Mouse (Mus musculus) intestine, postnatal 0 days (tissue): ENCODE results near the gene Olfr140. TPM values are rescaled to one million over a fixed set of nuclear protein-coding genes. Genes with fewer than 3 reads are reported as not detected.

Experiments
- ATAC-seq: fragments of 200-750 bp; cut with Nextera tagmentation; 2 replicates; pipeline ENCODE4 v1.8.0; 2017; ENCODE audit warnings: mild to moderate bottlenecking, moderate TSS enrichment, moderate library complexity
- H3K27ac ChIP-seq: fragments of 300-500 bp; sonication (generic); 2 replicates; pipeline ENCODE4 v1.5.1; 2014; ENCODE audit warnings: mild to moderate bottlenecking, low read depth, low read length, moderate library complexity
- H3K27me3 ChIP-seq: fragments of 300-500 bp; sonication (generic); replicated peaks from 2 replicates; pipeline ENCODE4 v1.6.1; 2014; ENCODE audit warnings: low read length, mixed read lengths; ENCODE audit not compliant: control insufficient read depth, insufficient read depth
- H3K36me3 ChIP-seq: fragments of 300-500 bp; sonication (generic); 2 replicates; pipeline ENCODE4 v1.6.1; 2014; ENCODE audit warnings: mild to moderate bottlenecking, moderate library complexity; ENCODE audit not compliant: control insufficient read depth, insufficient read depth
- H3K4me1 ChIP-seq: fragments of 300-500 bp; sonication (generic); replicated peaks from 2 replicates; pipeline ENCODE4 v1.6.1; 2014; ENCODE audit warnings: antibody characterized with exemption, low read length, mixed read lengths; ENCODE audit not compliant: control insufficient read depth, insufficient read depth
- H3K4me2 ChIP-seq: fragments of 300-500 bp; sonication (generic); replicated peaks from 2 replicates; pipeline ENCODE4 v1.6.1; 2014; ENCODE audit warnings: low read depth, mild to moderate bottlenecking, moderate library complexity
- H3K4me3 ChIP-seq: fragments of 300-500 bp; sonication (generic); 2 replicates; pipeline ENCODE4 v1.5.1; 2014; ENCODE audit warnings: low read depth, low read length
- H3K9ac ChIP-seq: fragments of 300-500 bp; sonication (generic); 2 replicates; pipeline ENCODE4 v1.6.1; 2014; ENCODE audit warnings: mild to moderate bottlenecking, low read depth, low read length
- H3K9me3 ChIP-seq: fragments of 300-500 bp; sonication (generic); 2 replicates; pipeline ENCODE4 v1.6.1; 2016; ENCODE audit warnings: mixed run types; ENCODE audit not compliant: control insufficient read depth
- CTCF ChIP-seq: sonication (generic); IDR thresholded peaks from 2 replicates; pipeline ENCODE4 v1.5.1; 2016; ENCODE audit warnings: low read depth, mild to moderate bottlenecking, control low read depth, antibody characterized with exemption, moderate library complexity
- WGBS: fragments of 180-500 bp; shearing (Covaris S2); extraction: QIAGEN DNeasy Blood & Tissue Kit; methylation state at CpG from one replicate; pipeline ENCODE4 v1.1.7; 2014; 5-methylcytosine and 5-hydroxymethylcytosine counted together
- polyA plus RNA-seq: library from polyadenylated mRNA; unstranded; fragments of >200 nt; fragmentation: Nextera tagmentation; extraction: Ambion mirVana; gene quantifications from 2 replicates; pipeline ENCODE4 v1.2.1, GENCODE M21; 2015

Gene Olfr140
- polyA plus RNA-seq = not detected in 2 replicates

DNA sequence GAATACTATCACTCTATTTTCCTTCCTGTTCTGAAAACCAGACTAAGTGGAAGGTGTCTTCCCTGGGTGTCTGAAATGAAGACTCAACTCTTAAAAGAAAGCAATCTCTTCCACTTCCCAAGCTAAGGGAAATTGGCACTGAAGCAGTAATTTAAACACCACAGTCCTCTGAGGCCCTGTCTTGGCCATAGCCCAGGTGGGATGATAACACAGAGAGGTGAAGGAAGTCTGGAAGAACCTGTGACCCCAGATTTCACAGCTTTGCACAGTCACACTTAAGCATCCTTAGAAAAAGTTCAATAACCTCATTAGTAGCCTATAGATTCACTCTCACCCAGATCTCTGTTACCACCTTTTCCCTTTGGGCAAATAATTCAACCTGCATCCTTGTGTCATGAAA, at the start of gene Olfr140:
Olfr140 (minus strand) TSS at position 101 of the 400 bp plus-strand sequence.
- Histone ChIP-seq H3K9me3 (no peaks in the 10 kb centered on the region), H3K9ac (no peak within 1 kb of the TSS), H3K4me3 (no peak within 1 kb of the TSS), H3K27ac (no peak within 1 kb of the TSS), H3K4me1 (no peaks in the 10 kb centered on the region), H3K4me2 (no peak within 1 kb of the TSS), H3K36me3 (no peaks in the 10 kb centered on the region), H3K27me3 (no peaks in the 10 kb centered on the region)
- no peak for ATAC-seq
- no peak for TF ChIP-seq CTCF

DNA sequence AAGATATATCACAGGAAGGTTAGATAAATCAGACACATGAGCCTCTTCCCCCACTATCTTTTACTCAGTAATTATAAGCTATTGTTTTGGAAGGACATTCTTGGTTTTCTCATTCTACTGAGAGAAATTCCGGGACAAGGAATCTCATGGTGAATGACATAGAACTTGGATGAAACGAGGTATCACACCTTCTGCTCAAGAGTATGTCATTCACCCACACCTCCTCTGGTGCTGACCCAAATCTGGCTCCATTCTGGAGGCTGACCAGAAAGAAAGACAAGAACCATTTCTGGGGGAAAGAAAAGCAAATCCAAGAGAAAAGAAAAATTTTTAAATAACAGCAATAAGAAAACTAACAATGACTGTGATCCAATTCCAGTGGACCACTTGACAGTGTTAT, 6.7 kb upstream of the Olfr140 start:
- no peak overlapping the region for H3K4me2 ChIP-seq
- no peaks in the 10 kb centered on the region for H3K27me3 ChIP-seq
- H3K9ac ChIP-seq = no peak overlapping the region
- no peak for ATAC-seq
- no peaks in the 10 kb centered on the region for H3K4me1 ChIP-seq
- WGBS = 73% methylated on average over 2 of the region's 2 CpGs
- TF ChIP-seq CTCF = no peak
- H3K4me3 ChIP-seq = no peak overlapping the region
- no peaks in the 10 kb centered on the region for H3K36me3 ChIP-seq
- H3K27ac ChIP-seq = no peak overlapping the region
- no peaks in the 10 kb centered on the region for H3K9me3 ChIP-seq

DNA sequence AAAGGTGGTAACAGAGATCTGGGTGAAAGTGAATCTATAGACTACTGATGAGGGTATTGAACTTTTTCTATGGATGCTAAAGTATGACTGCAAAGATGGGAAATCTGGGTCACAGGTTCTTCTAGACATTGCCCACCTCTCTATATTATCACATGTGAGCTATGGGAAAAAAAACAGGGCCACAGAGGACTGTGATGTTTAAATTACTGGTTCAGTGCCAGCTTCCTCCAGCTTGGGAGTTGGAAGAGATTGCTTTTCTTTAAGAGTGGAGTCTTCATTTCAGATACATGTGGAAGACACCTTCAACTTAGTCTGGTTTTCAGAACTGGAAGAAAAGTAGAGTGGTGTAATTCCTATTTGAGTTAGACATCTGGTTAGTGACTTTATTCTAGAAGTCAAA, 28.4 kb downstream of the Olfr140 start, which contains the start of gene Olfr1265:
Olfr1265 (plus strand) TSS at position 301 of the 400 bp plus-strand sequence.
- H3K27ac ChIP-seq = no peak within 1 kb of the TSS
- no peak within 1 kb of the TSS for H3K9ac ChIP-seq
- H3K36me3 ChIP-seq = no peaks in the 10 kb centered on the region
- H3K4me1 ChIP-seq = no peaks in the 10 kb centered on the region
- H3K4me3 ChIP-seq = no peak within 1 kb of the TSS
- no peaks in the 10 kb centered on the region for H3K27me3 ChIP-seq
- ATAC-seq = no peak
- TF ChIP-seq CTCF = no peak
- H3K4me2 ChIP-seq = no peak within 1 kb of the TSS
- H3K9me3 ChIP-seq = no peaks in the 10 kb centered on the region

DNA sequence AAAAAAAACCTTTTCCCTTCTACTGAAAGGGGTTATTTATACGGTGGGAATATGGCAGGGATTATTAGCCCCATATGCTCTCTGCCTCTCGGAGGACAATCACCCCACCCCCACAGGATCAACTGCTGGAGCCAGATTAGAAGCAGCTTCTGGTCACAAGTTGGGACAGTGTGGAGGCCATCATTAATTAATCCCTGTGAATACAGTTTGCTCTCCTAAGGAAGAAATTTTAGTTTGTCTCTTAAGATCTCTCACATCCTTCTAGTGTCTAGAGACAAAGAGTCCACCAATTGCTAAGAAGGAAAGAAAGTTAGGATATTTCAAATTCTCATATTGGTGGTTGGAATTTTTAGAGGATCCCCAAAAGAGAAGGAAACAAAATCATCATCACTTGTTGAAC, 37.9 kb downstream of the Olfr140 start, which contains the start of gene Olfr1264:
Olfr1264 (minus strand) TSS at position 101 of the 400 bp plus-strand sequence.
- H3K9ac ChIP-seq = no peak within 1 kb of the TSS
- H3K27me3 ChIP-seq = no peaks in the 10 kb centered on the region
- 80% methylated on average over 2 of the region's 2 CpGs for WGBS
- H3K4me3 ChIP-seq = no peak within 1 kb of the TSS
- no peak within 1 kb of the TSS for H3K4me2 ChIP-seq
- no peaks in the 10 kb centered on the region for H3K4me1 ChIP-seq
- no peak for ATAC-seq
- H3K27ac ChIP-seq = no peak within 1 kb of the TSS
- TF ChIP-seq CTCF = no peak
- no peaks in the 10 kb centered on the region for H3K36me3 ChIP-seq
- H3K9me3 ChIP-seq = no peaks in the 10 kb centered on the region

DNA sequence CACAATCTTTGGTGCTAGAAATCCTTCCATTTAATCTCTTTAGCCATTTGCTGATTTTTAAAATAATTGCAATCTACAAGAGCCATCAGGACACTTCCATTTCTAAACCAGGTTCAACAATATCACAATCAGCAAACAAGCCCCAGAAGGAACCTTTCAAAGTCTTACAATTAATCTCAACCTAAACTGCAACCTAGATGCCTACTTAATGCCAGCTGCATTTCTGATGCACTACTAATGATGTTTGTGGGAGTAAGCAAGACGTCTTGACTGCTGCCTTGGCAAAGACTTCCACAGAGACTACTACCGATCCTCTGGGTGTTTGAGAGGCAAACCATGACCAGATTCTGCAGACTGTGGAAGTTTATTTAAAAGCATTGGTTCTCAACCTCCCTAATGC, 51.6 kb downstream of the Olfr140 start, which contains the start of gene Olfr1263:
Olfr1263 (plus strand) TSS at position 301 of the 400 bp plus-strand sequence.
- no peaks in the 10 kb centered on the region for H3K4me1 ChIP-seq
- WGBS = 77% methylated on average over 2 of the region's 2 CpGs
- no peak within 1 kb of the TSS for H3K4me2 ChIP-seq
- TF ChIP-seq CTCF = no peak
- no peak within 1 kb of the TSS for H3K9ac ChIP-seq
- ATAC-seq = no peak
- no peak within 1 kb of the TSS for H3K27ac ChIP-seq
- no peaks in the 10 kb centered on the region for H3K27me3 ChIP-seq
- no peaks in the 10 kb centered on the region for H3K36me3 ChIP-seq
- H3K4me3 ChIP-seq = no peak within 1 kb of the TSS
- H3K9me3 ChIP-seq = no peaks in the 10 kb centered on the region

DNA sequence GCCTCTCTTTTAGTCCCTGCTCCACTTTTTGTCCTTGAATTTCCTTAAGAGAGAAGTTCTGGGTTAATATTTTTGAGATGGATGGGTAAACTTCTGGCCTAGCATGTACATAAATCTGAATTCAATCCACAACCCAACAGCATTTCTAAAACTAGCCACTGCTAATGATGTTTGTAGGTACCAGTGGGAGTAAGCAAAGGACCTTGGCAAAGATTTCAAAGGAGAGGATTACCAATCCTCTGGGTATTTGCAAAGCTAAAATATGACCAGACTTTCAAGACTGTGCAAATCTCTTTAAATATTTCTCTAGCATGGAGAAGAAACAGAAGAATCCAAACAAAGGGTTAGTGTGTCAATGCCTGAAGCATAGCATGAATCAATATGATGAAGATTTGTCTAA, 63.5 kb downstream of the Olfr140 start, which contains the start of gene Olfr1262:
Olfr1262 (plus strand) TSS at position 301 of the 400 bp plus-strand sequence.
- Histone ChIP-seq H3K27ac (no peak within 1 kb of the TSS), H3K4me1 (no peaks in the 10 kb centered on the region), H3K36me3 (no peaks in the 10 kb centered on the region), H3K4me2 (no peak within 1 kb of the TSS), H3K27me3 (no peaks in the 10 kb centered on the region), H3K4me3 (no peak within 1 kb of the TSS), H3K9me3 (no peaks in the 10 kb centered on the region), H3K9ac (no peak within 1 kb of the TSS)
- ATAC-seq = no peak
- no peak for TF ChIP-seq CTCF

Other genes starting within 250 kb of the Olfr140 start
- gene Olfr1256, start 222.0 kb downstream of the Olfr140 start, polyA plus RNA-seq = not detected in 2 replicates
- not detected in 2 replicates for gene Olfr48, start 215.4 kb downstream of the Olfr140 start, polyA plus RNA-seq
- gene Olfr1257, start 185.2 kb downstream of the Olfr140 start, polyA plus RNA-seq = not detected in 2 replicates
- gene Olfr1258, start 136.3 kb downstream of the Olfr140 start, polyA plus RNA-seq = 0.04 and 0.05 TPM in 2 replicates
- gene Olfr1259, start 114.9 kb downstream of the Olfr140 start, polyA plus RNA-seq = not detected in 2 replicates
- gene Olfr1260, start 89.3 kb downstream of the Olfr140 start, polyA plus RNA-seq = not detected in 2 replicates
- not detected in 2 replicates for gene Olfr1261, start 72.4 kb downstream of the Olfr140 start, polyA plus RNA-seq
- not detected in 2 replicates for gene Olfr1262, start 63.4 kb downstream of the Olfr140 start, polyA plus RNA-seq
- gene Olfr1263, start 51.5 kb downstream of the Olfr140 start, polyA plus RNA-seq = not detected in 2 replicates
- not detected in 2 replicates for gene Olfr1264, start 38.0 kb downstream of the Olfr140 start, polyA plus RNA-seq
- gene Olfr1265, start 28.3 kb downstream of the Olfr140 start, polyA plus RNA-seq = not detected in 2 replicates
- not detected in 2 replicates for gene Olfr1269, start 57.8 kb upstream of the Olfr140 start, polyA plus RNA-seq
- not detected in 2 replicates for gene Olfr32, start 78.7 kb upstream of the Olfr140 start, polyA plus RNA-seq
- gene Olfr1270, start 89.5 kb upstream of the Olfr140 start, polyA plus RNA-seq = not detected in 2 replicates
- gene Olfr1506, start 160.9 kb upstream of the Olfr140 start, polyA plus RNA-seq = not detected in 2 replicates
- not detected in 2 replicates for gene Olfr142, start 194.0 kb upstream of the Olfr140 start, polyA plus RNA-seq
- gene Olfr1271, start 207.4 kb upstream of the Olfr140 start, polyA plus RNA-seq = not detected in 2 replicates
- not detected in 2 replicates for gene Olfr1272, start 229.2 kb upstream of the Olfr140 start, polyA plus RNA-seq